Mouse (Mus musculus): Measurements from ENCODE around the gene Tcf20.
A peak's percentile ranks its signal among the peaks of the same experiment; 100 is the strongest.
"Not testable (repeated sequence)": the region's sequence is repeated elsewhere in the genome, so short reads cannot be mapped to it uniquely, and the experiment has no call there.

Gene Tcf20

GRCm38 (mm10) chr15:82806969-82807763 lies 180.5 kb downstream of the Tcf20 start:
- no peak for DNase-seq (ENCODE audit: low spot score in 2 of 2)

GRCm38 (mm10) chr15:82804708-82805639 lies 182.7 kb downstream of the Tcf20 start:
- DNase-seq (ENCODE audit: low spot score in 2 of 2): peak; percentile 49 to 76

GRCm38 (mm10) chr15:82795936-82796440 lies 191.7 kb downstream of the Tcf20 start:
- no peak for DNase-seq (ENCODE audit: low spot score in 2 of 2)

- no peak for DNase-seq (ENCODE audit: low spot score in 2 of 2)
Measured at GRCm38 (mm10) chr15:82794277-82794676, 193.4 kb downstream of the Tcf20 start, which contains the start of gene Cyp2d26. Gene Cyp2d26, minus strand, starts transcription at chr15:82794294.

GRCm38 (mm10) chr15:82793868-82794267 lies 193.8 kb downstream of the Tcf20 start:
- no peak for DNase-seq (ENCODE audit: low spot score in 2 of 2)

GRCm38 (mm10) chr15:82793454-82793853 lies 194.2 kb downstream of the Tcf20 start:
- DNase-seq (ENCODE audit: low spot score in 2 of 2): no peak

GRCm38 (mm10) chr15:82792566-82792965 lies 195.1 kb downstream of the Tcf20 start:
- DNase-seq (ENCODE audit: low spot score in 2 of 2): no peak

GRCm38 (mm10) chr15:82784581-82784980 lies 203.1 kb downstream of the Tcf20 start:
- DNase-seq (ENCODE audit: low spot score in 2 of 2): no peak

- DNase-seq (ENCODE audit: low spot score in 2 of 2): no peak
Measured at GRCm38 (mm10) chr15:82783800-82784199, 203.9 kb downstream of the Tcf20 start.

GRCm38 (mm10) chr15:82777856-82778255 lies 209.8 kb downstream of the Tcf20 start:
- DNase-seq (ENCODE audit: low spot score in 2 of 2): not testable (repeated sequence)

GRCm38 (mm10) chr15:82765943-82766342 lies 221.7 kb downstream of the Tcf20 start:
- DNase-seq (ENCODE audit: low spot score in 2 of 2): no peak

- no peak for DNase-seq (ENCODE audit: low spot score in 2 of 2)
Measured at GRCm38 (mm10) chr15:82764881-82765280, 222.8 kb downstream of the Tcf20 start.

- no peak for DNase-seq (ENCODE audit: low spot score in 2 of 2)
Measured at GRCm38 (mm10) chr15:82763631-82764420, 223.8 kb downstream of the Tcf20 start, which contains the start of gene Cyp2d40. Gene Cyp2d40, minus strand, starts transcription at chr15:82764183.
